Mouse (Mus musculus): ENCODE measurements around the gene Myo18a.

Gene Myo18a

DNA sequence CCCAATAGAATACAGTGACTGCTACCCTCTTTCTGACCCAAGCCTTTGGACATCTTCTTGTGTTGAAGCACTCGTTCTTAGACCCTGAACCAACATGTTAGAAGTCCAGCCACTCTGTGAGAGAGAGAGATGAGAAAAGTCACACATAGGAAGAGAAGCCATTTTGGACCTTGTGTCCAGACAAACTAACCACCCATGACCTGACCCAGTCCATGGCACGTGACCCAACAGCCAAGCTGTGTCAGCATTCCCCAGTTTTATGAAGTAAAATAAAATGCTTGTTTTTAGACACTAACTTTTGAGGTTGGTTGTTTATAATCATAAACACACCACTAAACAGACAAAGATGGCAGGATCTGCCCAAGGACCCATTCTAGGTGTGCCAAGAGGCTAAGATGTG lies 131.9 kb downstream of the Myo18a start:
- no peak for DNase-seq (ENCODE audit: extremely low read depth, low read depth, low spot score)

- DNase-seq (ENCODE audit: extremely low read depth, low read depth, low spot score) = no peak
Observed at GRCm38 (mm10) chr11:77896011-77896410, 133.0 kb downstream of the Myo18a start.

DNA sequence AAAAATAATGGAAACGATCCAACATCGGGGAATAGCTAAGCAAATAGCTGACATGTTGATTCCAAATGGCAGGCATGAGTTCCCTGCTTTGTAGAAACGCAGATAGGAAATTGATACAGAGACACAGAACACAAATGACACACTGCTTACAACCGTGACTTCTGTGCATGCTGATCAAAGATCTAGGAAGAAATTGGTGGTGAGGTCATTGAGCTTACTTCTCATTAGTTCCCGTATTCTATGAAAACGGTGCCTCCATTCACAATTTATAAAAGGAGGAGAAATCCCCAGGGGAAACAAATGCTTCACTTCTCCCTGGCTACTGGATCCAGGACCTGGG lies 133.4 kb downstream of the Myo18a start:
- DNase-seq (ENCODE audit: extremely low read depth, low read depth, low spot score) = no peak

DNA sequence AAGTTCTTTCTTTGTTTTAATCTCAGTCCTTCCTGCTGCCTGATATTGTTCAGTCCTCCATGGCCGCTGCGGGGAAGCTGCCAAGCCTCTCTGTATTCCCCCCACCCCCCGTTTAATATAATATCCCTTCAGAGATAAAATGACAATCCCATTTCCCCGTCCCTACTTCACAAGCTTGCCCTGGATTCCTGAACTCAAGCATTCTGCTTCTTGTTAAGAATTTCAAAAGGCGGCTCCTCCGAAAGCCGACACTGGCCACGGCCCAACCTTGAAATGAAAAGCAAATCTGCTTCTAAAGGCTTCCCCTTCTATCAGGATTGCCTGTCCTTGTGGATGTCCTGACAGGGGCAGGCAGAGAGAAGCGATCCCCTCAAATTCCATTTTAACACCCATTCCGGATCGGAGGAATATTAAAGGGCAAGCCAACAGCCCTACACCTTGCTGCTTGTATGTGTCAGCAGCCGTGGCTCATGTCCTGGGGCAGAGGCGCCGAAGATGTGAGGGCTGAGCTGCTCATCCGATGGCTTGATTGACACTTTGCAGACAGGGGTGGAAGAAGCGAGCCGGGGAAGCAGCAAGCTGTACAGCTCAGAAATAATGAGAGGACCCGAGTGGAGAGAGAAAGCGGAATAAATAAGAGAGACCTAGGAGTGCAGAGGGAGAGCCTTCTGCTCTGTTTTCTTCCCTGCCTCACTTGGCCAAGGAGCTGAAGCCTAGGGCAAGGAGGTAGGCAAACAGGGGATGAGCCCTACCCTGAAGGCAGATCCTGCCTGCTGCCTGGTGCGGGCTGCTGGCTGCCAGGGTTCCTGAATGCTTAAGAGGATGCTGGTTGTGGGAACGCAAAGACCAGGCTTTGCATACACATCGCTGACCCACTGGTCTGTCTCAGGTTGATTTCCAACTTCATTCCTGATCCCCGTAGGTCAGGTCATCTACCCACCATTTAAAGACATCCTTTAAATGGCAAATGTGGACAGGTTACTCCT lies 134.1 kb downstream of the Myo18a start:
- DNase-seq (ENCODE audit: extremely low read depth, low read depth, low spot score) = no peak

- DNase-seq (ENCODE audit: extremely low read depth, low read depth, low spot score) = no peak
Observed at GRCm38 (mm10) chr11:77900187-77900586, 137.1 kb downstream of the Myo18a start.

GRCm38 (mm10) chr11:77900696-77901095 lies 137.7 kb downstream of the Myo18a start:
- no peak for DNase-seq (ENCODE audit: extremely low read depth, low read depth, low spot score)

DNA sequence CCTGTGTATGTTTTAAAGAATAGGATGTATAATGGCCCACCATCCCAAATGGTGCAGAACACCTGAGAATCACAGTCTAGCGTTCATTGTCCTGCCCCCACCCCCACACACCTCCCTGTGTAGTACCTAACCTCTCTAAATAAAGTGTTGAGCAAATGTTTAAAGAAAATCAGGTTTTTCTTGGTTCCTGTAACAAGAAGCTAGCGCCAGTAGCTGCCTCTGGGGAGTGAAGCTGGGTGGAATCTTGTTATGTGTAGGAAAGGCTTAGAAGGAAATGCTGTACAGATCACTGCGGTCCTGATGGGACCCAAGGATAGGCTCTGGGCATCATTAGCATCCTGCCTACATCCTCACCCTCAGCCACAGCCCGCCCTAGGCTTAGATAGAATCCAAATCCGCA lies 138.3 kb downstream of the Myo18a start:
- no peak for DNase-seq (ENCODE audit: extremely low read depth, low read depth, low spot score)

GRCm38 (mm10) chr11:77901775-77902355 lies 138.8 kb downstream of the Myo18a start:
- no peak for DNase-seq (ENCODE audit: extremely low read depth, low read depth, low spot score)

GRCm38 (mm10) chr11:77903761-77904160 lies 140.7 kb downstream of the Myo18a start:
- DNase-seq (ENCODE audit: extremely low read depth, low read depth, low spot score) = no peak

- DNase-seq (ENCODE audit: extremely low read depth, low read depth, low spot score) = no peak
Observed at GRCm38 (mm10) chr11:77904707-77905106, 141.7 kb downstream of the Myo18a start.

GRCm38 (mm10) chr11:77906097-77906687 lies 143.1 kb downstream of the Myo18a start:
- no peak for DNase-seq (ENCODE audit: extremely low read depth, low read depth, low spot score)

- no peak for DNase-seq (ENCODE audit: extremely low read depth, low read depth, low spot score)
Observed at GRCm38 (mm10) chr11:77906747-77907174, 143.7 kb downstream of the Myo18a start.

- DNase-seq (ENCODE audit: extremely low read depth, low read depth, low spot score) = no peak
Observed at GRCm38 (mm10) chr11:77908468-77908867, 145.4 kb downstream of the Myo18a start.

GRCm38 (mm10) chr11:77909376-77909775 lies 146.3 kb downstream of the Myo18a start:
- no peak for DNase-seq (ENCODE audit: extremely low read depth, low read depth, low spot score)

GRCm38 (mm10) chr11:77909776-77910175 lies 146.7 kb downstream of the Myo18a start:
- DNase-seq (ENCODE audit: extremely low read depth, low read depth, low spot score) = no peak

DNA sequence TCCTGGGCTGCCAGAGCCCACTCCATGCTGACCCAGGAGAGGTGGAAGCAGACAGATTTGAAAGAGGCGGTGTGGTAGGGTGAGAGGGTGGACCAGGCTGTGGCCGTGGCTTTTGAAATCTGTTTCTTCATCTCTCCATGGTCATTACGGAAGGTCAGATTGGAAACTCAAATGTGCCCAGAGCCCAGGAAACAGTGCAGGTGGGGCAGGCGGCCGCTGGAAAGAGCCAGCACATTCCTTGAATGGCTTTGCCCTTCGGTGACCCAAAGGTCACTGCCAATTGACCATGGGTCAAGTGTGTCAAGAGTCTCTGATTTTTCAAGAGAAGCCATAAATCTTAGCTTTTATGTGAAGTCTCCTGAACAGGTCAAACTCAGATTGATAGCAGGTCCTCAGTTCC lies 150.5 kb downstream of the Myo18a start:
- DNase-seq (ENCODE audit: extremely low read depth, low read depth, low spot score) = no peak

DNA sequence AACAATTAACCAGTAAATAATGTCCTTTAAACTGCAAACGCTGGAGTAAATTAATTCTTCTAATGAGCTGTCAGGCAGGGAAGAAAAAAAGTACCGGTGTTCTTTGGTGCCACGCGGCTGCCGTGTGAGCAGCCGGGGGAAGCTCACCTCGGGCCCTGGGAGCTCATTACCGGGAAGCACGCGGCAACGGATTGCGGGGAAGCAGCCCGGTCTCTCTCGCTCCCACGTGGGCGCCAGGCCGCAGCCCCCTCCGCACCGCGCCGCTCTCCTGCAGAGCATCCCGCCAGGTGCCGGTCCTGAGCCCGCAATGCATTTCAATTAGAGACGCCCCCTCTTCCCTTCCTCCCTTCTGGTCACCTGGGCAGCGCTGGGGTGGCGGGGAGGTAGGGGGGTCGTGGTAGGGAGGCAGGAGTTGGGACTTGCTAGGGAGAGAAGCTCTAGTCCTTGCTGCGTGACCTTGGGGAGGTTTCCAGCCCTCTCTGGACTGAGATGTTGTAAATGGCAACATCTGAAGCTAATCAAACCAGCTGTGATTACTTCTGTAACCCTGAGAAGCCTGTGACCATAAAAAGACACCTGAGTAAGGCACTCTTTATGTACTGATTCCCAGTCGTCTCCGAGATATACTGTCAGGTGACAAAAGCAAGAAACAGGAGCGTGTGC lies 151.7 kb downstream of the Myo18a start:
- no peak for DNase-seq (ENCODE audit: extremely low read depth, low read depth, low spot score)

Measured in fat pad, adult 2 months (tissue).